Mouse (Mus musculus) lung, postnatal 0 days (tissue): ENCODE data around the gene Slc28a3. TPM values are rescaled to one million over a fixed set of nuclear protein-coding genes. Genes with fewer than 3 reads are reported as not detected.

Experiments
- ATAC-seq: fragments of 200-750 bp; cut with Nextera tagmentation; 2 replicates; pipeline ENCODE4 v1.8.0; 2017; ENCODE audit warnings: moderate library complexity
- DNase-seq: peaks from one replicate; pipeline ENCODE4 v3.0.0-alpha.2; 2016; ENCODE audit warnings: low spot score
- H3K27ac ChIP-seq: fragments of 300-500 bp; sonication (generic); 2 replicates; pipeline ENCODE4 v1.5.1; 2014; ENCODE audit warnings: antibody characterized with exemption, mild to moderate bottlenecking, low read length, mixed read lengths
- H3K27me3 ChIP-seq: fragments of 300-500 bp; sonication (generic); replicated peaks from 2 replicates; pipeline ENCODE4 v1.6.1; 2014; ENCODE audit warnings: low read length, mixed read lengths; ENCODE audit not compliant: insufficient read depth
- H3K36me3 ChIP-seq: fragments of 300-500 bp; sonication (generic); 2 replicates; pipeline ENCODE4 v1.6.1; 2014; ENCODE audit warnings: low read length, mixed read lengths; ENCODE audit not compliant: insufficient read depth
- H3K4me1 ChIP-seq: fragments of 300-500 bp; sonication (generic); 2 replicates; pipeline ENCODE4 v1.6.1; 2014; ENCODE audit warnings: antibody characterized with exemption, low read depth, low read length, mixed read lengths; ENCODE audit not compliant: insufficient read depth
- H3K4me2 ChIP-seq: fragments of 300-500 bp; sonication (generic); replicated peaks from 2 replicates; pipeline ENCODE4 v1.6.1; 2014; ENCODE audit warnings: low read depth, mild to moderate bottlenecking, low read length, moderate library complexity, mixed read lengths
- H3K4me3 ChIP-seq: fragments of 300-500 bp; sonication (generic); 2 replicates; pipeline ENCODE4 v1.5.1; 2014; ENCODE audit warnings: low read depth, low read length
- H3K9ac ChIP-seq: fragments of 300-500 bp; sonication (generic); replicated peaks from 2 replicates; pipeline ENCODE4 v1.6.1; 2014; ENCODE audit warnings: low read depth, mild to moderate bottlenecking
- H3K9me3 ChIP-seq: fragments of 300-500 bp; sonication (generic); 2 replicates; pipeline ENCODE4 v1.6.1; 2016; ENCODE audit warnings: low read length, mixed read lengths
- CTCF ChIP-seq: IDR thresholded peaks from 2 replicates; pipeline ENCODE4 v1.5.1; 2016; ENCODE audit warnings: antibody characterized with exemption, mild to moderate bottlenecking
- EP300 ChIP-seq: IDR thresholded peaks from 2 replicates; pipeline ENCODE4 v1.6.1; 2016; ENCODE audit warnings: antibody characterized with exemption, mild to moderate bottlenecking, control low read depth
- WGBS: fragments of 180-500 bp; shearing (Covaris S2); extraction: QIAGEN DNeasy Blood & Tissue Kit; methylation state at CpG from one replicate; pipeline ENCODE4 v1.1.7; 2014; 5-methylcytosine and 5-hydroxymethylcytosine counted together
- polyA plus RNA-seq: library from polyadenylated mRNA; unstranded; fragments of >200 nt; fragmentation: Nextera tagmentation; extraction: Ambion mirVana; gene quantifications from 2 replicates; pipeline ENCODE4 v1.2.1, GENCODE M21; 2015

Slc28a3 gene
- polyA plus RNA-seq, 1 experiment from 2014 or later = 0.05 TPM

- no peak for DNase-seq
- WGBS = 71% methylated on average over 2 of the region's 2 CpGs
- H3K9me3 ChIP-seq = no peaks in the 10 kb centered on the region
- H3K27ac ChIP-seq = no peak overlapping the region
- H3K9ac ChIP-seq = no peak overlapping the region
- H3K4me2 ChIP-seq = no peak overlapping the region
- no peak for TF ChIP-seq EP300
- TF ChIP-seq CTCF = no peak
- H3K4me3 ChIP-seq = no peak overlapping the region
- H3K36me3 ChIP-seq = no peaks in the 10 kb centered on the region
- H3K4me1 ChIP-seq = no peaks in the 10 kb centered on the region
- no peak for ATAC-seq
- H3K27me3 ChIP-seq = no peaks in the 10 kb centered on the region
Observed at GRCm38 (mm10) chr13:58536466-58537231, 74.0 kb downstream of the Slc28a3 start.

GRCm38 (mm10) chr13:58535321-58535720, 75.4 kb downstream of the Slc28a3 start:
- DNase-seq (no peak), ATAC-seq (no peak)
- no peak overlapping the region for H3K4me2 ChIP-seq
- H3K36me3 ChIP-seq = no peaks in the 10 kb centered on the region
- H3K9ac ChIP-seq = no peak overlapping the region
- H3K4me3 ChIP-seq = no peak overlapping the region
- no peaks in the 10 kb centered on the region for H3K9me3 ChIP-seq
- H3K27ac ChIP-seq = no peak overlapping the region
- TF ChIP-seq CTCF = no peak
- H3K27me3 ChIP-seq = no peaks in the 10 kb centered on the region
- no peaks in the 10 kb centered on the region for H3K4me1 ChIP-seq
- 48% methylated on average over 2 of the region's 2 CpGs for WGBS

DNA sequence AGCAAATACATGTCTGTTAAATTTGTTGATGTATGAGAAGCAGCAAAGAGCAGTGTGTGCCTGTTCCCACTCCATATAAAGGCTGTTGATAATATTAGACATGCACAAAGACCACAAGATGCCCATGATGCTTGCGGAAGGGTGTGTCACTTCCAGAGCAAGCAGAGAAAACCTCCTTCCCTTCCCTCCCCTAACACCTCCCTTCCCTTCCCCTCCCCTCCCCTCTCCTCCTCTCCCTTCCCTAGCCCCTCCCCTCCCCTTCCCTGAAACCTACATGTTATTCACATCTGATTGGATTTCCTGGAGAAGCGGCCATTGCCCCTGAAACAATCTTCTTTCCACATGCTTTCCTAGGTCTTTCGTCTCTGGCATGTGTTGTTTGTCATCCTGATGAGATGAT, 75.8 kb downstream of the Slc28a3 start:
- H3K27me3 ChIP-seq = no peaks in the 10 kb centered on the region
- no peak overlapping the region for H3K4me3 ChIP-seq
- H3K9me3 ChIP-seq = no peaks in the 10 kb centered on the region
- no peak for DNase-seq
- peak; percentile 25; the same call in 1 of the 2 replicates for ATAC-seq
- TF ChIP-seq EP300 = no peak
- TF ChIP-seq CTCF = no peak
- no peaks in the 10 kb centered on the region for H3K4me1 ChIP-seq
- H3K9ac ChIP-seq = no peak overlapping the region
- H3K4me2 ChIP-seq = no peak overlapping the region
- 66% methylated on average over 3 of the region's 3 CpGs for WGBS
- H3K36me3 ChIP-seq = no peaks in the 10 kb centered on the region
- H3K27ac ChIP-seq = no peak overlapping the region

- no peak overlapping the region for H3K4me3 ChIP-seq
- DNase-seq (peak; percentile 67), ATAC-seq (peak; percentile 87)
- WGBS = 59% methylated on average over 7 of the region's 7 CpGs
- no peak overlapping the region for H3K4me2 ChIP-seq
- no peaks in the 10 kb centered on the region for H3K36me3 ChIP-seq
- H3K9ac ChIP-seq = no peak overlapping the region
- no peaks in the 10 kb centered on the region for H3K27me3 ChIP-seq
- TF ChIP-seq EP300 = peak; percentile 46
- TF ChIP-seq CTCF = no peak
- no peak overlapping the region for H3K27ac ChIP-seq
- no peaks in the 10 kb centered on the region for H3K9me3 ChIP-seq
- H3K4me1 ChIP-seq = no peaks in the 10 kb centered on the region
Observed at GRCm38 (mm10) chr13:58534216-58534841, 76.3 kb downstream of the Slc28a3 start.

DNA sequence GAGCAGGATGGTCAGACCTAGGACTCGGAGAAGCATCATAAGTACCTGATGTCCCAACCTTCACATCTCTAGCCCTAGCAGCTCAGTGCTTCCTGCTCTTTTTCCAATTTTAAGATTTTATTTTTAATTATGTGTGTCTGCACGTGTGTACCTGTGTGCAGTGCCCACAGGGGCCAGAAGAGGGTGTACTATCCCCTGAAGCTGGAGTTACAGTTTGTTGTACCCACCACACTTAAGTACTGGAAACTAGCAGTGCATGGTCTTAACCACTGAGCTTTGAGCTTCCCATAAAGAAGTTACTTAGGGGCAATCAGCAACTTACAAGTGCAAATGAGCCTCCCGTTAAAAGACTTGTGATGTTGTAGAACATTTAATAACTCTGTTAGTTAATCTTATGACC, 86.1 kb downstream of the Slc28a3 start:
- H3K4me1 ChIP-seq = no peaks in the 10 kb centered on the region
- H3K9ac ChIP-seq = no peak overlapping the region
- H3K36me3 ChIP-seq = no peaks in the 10 kb centered on the region
- WGBS = 76% methylated on average over 3 of the region's 3 CpGs
- ATAC-seq (no peak), DNase-seq (no peak)
- no peak overlapping the region for H3K27ac ChIP-seq
- H3K4me2 ChIP-seq = no peak overlapping the region
- H3K27me3 ChIP-seq = no peaks in the 10 kb centered on the region
- H3K4me3 ChIP-seq = no peak overlapping the region
- TF ChIP-seq EP300 = no peak
- no peak; the same call in 1 of the 2 replicates for TF ChIP-seq CTCF
- H3K9me3 ChIP-seq = no peaks in the 10 kb centered on the region

DNA sequence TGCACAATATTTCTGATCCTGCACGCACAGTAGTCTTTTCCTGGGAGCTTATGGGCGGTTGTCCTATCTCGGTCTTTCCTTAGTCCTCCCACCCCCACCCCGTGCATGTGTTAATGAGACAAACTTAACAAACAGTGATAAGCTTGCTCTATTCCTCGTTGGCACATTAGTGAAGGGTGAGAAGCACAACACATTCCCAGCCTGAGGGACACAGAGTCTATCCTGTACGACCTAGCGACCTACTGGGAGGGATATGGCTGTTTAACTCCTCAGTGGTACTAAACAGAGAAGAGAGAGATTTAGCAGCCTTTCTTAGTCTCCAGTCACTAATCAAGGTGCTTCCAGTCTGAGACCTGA, 86.9 kb downstream of the Slc28a3 start:
- DNase-seq (no peak), ATAC-seq (no peak)
- WGBS = 36% methylated on average over 7 of the region's 7 CpGs
- no peak overlapping the region for H3K9ac ChIP-seq
- H3K27me3 ChIP-seq = no peaks in the 10 kb centered on the region
- no peaks in the 10 kb centered on the region for H3K4me1 ChIP-seq
- H3K27ac ChIP-seq = no peak overlapping the region
- TF ChIP-seq EP300 (no peak), CTCF (no peak)
- no peak overlapping the region for H3K4me2 ChIP-seq
- H3K9me3 ChIP-seq = no peaks in the 10 kb centered on the region
- H3K4me3 ChIP-seq = no peak overlapping the region
- H3K36me3 ChIP-seq = no peaks in the 10 kb centered on the region
